Mouse (Mus musculus): Measurements from ENCODE around the gene Myo10. TPM values are rescaled to one million over a fixed set of nuclear protein-coding genes. Genes with fewer than 3 reads are reported as not detected.

Gene Myo10
- polyA plus RNA-seq, 1 experiment, result 20.8 TPM

GRCm38 (mm10) chr15:25648287-25648686 lies 26.0 kb downstream of the Myo10 start:
- WGBS, result 95% methylated on average over 2 of the region's 2 CpGs

GRCm38 (mm10) chr15:25650371-25650770 lies 28.0 kb downstream of the Myo10 start:
- Histone ChIP-seq H3K36me3 (ENCODE audit: control insufficient read depth, insufficient read depth, low read length) (no peaks in the 10 kb centered on the region), H3K27ac (ENCODE audit: insufficient read depth, low read depth, low read length) (peak overlapping the region; percentile 2; the same call in 1 of the 2 replicates), H3K27me3 (ENCODE audit: control insufficient read depth, insufficient read depth, low read length) (no peaks in the 10 kb centered on the region), H3K4me3 (ENCODE audit: low read depth, low read length) (no peak overlapping the region), H3K4me1 (ENCODE audit: control insufficient read depth, insufficient read depth, insufficient read length, low read length) (peaks cover 25% of the 10 kb centered on the region)
- 31% methylated on average over 5 of the region's 5 CpGs for WGBS
- TF ChIP-seq POLR2A (IDR thresholded peaks at IDR 0.05; ENCODE audit: low read depth, low read length) (no peak), CTCF (IDR thresholded peaks at IDR 0.05; ENCODE audit: extremely low read depth, insufficient read length, insufficient replicate concordance, low read depth, low read length) (no peak)

More at GRCm38 (mm10) chr15:25648287-25648686, 26.0 kb downstream of the Myo10 start:
- TF ChIP-seq CTCF (IDR thresholded peaks at IDR 0.05; ENCODE audit: extremely low read depth, insufficient read length, insufficient replicate concordance, low read depth, low read length), result no peak
- TF ChIP-seq POLR2A (IDR thresholded peaks at IDR 0.05; ENCODE audit: low read depth, low read length), result no peak
- no peaks in the 10 kb centered on the region for H3K27me3 ChIP-seq (ENCODE audit: control insufficient read depth, insufficient read depth, low read length)
- no peaks in the 10 kb centered on the region for H3K36me3 ChIP-seq (ENCODE audit: control insufficient read depth, insufficient read depth, low read length)
- peaks cover 35% of the 10 kb centered on the region for H3K4me1 ChIP-seq (ENCODE audit: control insufficient read depth, insufficient read depth, insufficient read length, low read length)
- no peak overlapping the region for H3K27ac ChIP-seq (ENCODE audit: insufficient read depth, low read depth, low read length)
- H3K4me3 ChIP-seq (ENCODE audit: low read depth, low read length), result no peak overlapping the region

- Histone ChIP-seq H3K4me3 (ENCODE audit: low read depth, low read length) (no peak overlapping the region), H3K36me3 (ENCODE audit: control insufficient read depth, insufficient read depth, low read length) (no peaks in the 10 kb centered on the region), H3K27ac (ENCODE audit: insufficient read depth, low read depth, low read length) (no peak overlapping the region), H3K27me3 (ENCODE audit: control insufficient read depth, insufficient read depth, low read length) (no peaks in the 10 kb centered on the region), H3K4me1 (ENCODE audit: control insufficient read depth, insufficient read depth, insufficient read length, low read length) (peaks cover 21% of the 10 kb centered on the region)
- TF ChIP-seq CTCF (IDR thresholded peaks at IDR 0.05; ENCODE audit: extremely low read depth, insufficient read length, insufficient replicate concordance, low read depth, low read length) (no peak), POLR2A (IDR thresholded peaks at IDR 0.05; ENCODE audit: low read depth, low read length) (no peak)
- 57% methylated on average over 7 of the region's 7 CpGs for WGBS
Observed at GRCm38 (mm10) chr15:25651820-25652219, 29.5 kb downstream of the Myo10 start.

GRCm38 (mm10) chr15:25652368-25652767 lies 30.0 kb downstream of the Myo10 start:
- Histone ChIP-seq H3K4me3 (ENCODE audit: low read depth, low read length) (no peak overlapping the region), H3K36me3 (ENCODE audit: control insufficient read depth, insufficient read depth, low read length) (no peaks in the 10 kb centered on the region), H3K4me1 (ENCODE audit: control insufficient read depth, insufficient read depth, insufficient read length, low read length) (peaks cover 24% of the 10 kb centered on the region), H3K27ac (ENCODE audit: insufficient read depth, low read depth, low read length) (no peak overlapping the region), H3K27me3 (ENCODE audit: control insufficient read depth, insufficient read depth, low read length) (no peaks in the 10 kb centered on the region)
- WGBS, result 87% methylated on average over 5 of the region's 5 CpGs
- TF ChIP-seq CTCF (IDR thresholded peaks at IDR 0.05; ENCODE audit: extremely low read depth, insufficient read length, insufficient replicate concordance, low read depth, low read length), result no peak
- TF ChIP-seq POLR2A (IDR thresholded peaks at IDR 0.05; ENCODE audit: low read depth, low read length), result no peak

- Histone ChIP-seq H3K4me3 (ENCODE audit: low read depth, low read length) (no peak overlapping the region), H3K27ac (ENCODE audit: insufficient read depth, low read depth, low read length) (no peak overlapping the region), H3K36me3 (ENCODE audit: control insufficient read depth, insufficient read depth, low read length) (no peaks in the 10 kb centered on the region), H3K27me3 (ENCODE audit: control insufficient read depth, insufficient read depth, low read length) (no peaks in the 10 kb centered on the region), H3K4me1 (ENCODE audit: control insufficient read depth, insufficient read depth, insufficient read length, low read length) (peaks cover 29% of the 10 kb centered on the region)
- TF ChIP-seq CTCF (IDR thresholded peaks at IDR 0.05; ENCODE audit: extremely low read depth, insufficient read length, insufficient replicate concordance, low read depth, low read length) (no peak), POLR2A (IDR thresholded peaks at IDR 0.05; ENCODE audit: low read depth, low read length) (no peak)
- 84% methylated on average over 6 of the region's 6 CpGs for WGBS
Observed at GRCm38 (mm10) chr15:25652933-25653332, 30.6 kb downstream of the Myo10 start.

- no peak for TF ChIP-seq POLR2A (IDR thresholded peaks at IDR 0.05; ENCODE audit: low read depth, low read length)
- no peak for TF ChIP-seq CTCF (IDR thresholded peaks at IDR 0.05; ENCODE audit: extremely low read depth, insufficient read length, insufficient replicate concordance, low read depth, low read length)
- peaks cover 33% of the 10 kb centered on the region for H3K4me1 ChIP-seq (ENCODE audit: control insufficient read depth, insufficient read depth, insufficient read length, low read length)
- H3K27me3 ChIP-seq (ENCODE audit: control insufficient read depth, insufficient read depth, low read length), result no peaks in the 10 kb centered on the region
- H3K27ac ChIP-seq (ENCODE audit: insufficient read depth, low read depth, low read length), result no peak overlapping the region
- no peak overlapping the region for H3K4me3 ChIP-seq (ENCODE audit: low read depth, low read length)
- WGBS, result 57% methylated on average over 5 of the region's 5 CpGs
- H3K36me3 ChIP-seq (ENCODE audit: control insufficient read depth, insufficient read depth, low read length), result no peaks in the 10 kb centered on the region
Observed at GRCm38 (mm10) chr15:25653680-25654079, 31.4 kb downstream of the Myo10 start.

- no peak for TF ChIP-seq POLR2A (IDR thresholded peaks at IDR 0.05; ENCODE audit: low read depth, low read length)
- TF ChIP-seq CTCF (IDR thresholded peaks at IDR 0.05; ENCODE audit: extremely low read depth, insufficient read length, insufficient replicate concordance, low read depth, low read length), result no peak
- H3K4me3 ChIP-seq (ENCODE audit: low read depth, low read length), result no peak overlapping the region
- H3K4me1 ChIP-seq (ENCODE audit: control insufficient read depth, insufficient read depth, insufficient read length, low read length), result peaks cover 20% of the 10 kb centered on the region; the same call in 1 of the 2 replicates
- 0 out of 2 replicates have a peak, but pooled peaks cover 2% of the 10 kb centered on the region for H3K36me3 ChIP-seq (ENCODE audit: control insufficient read depth, insufficient read depth, low read length)
- peak overlapping the region; percentile 47 for H3K27ac ChIP-seq (ENCODE audit: insufficient read depth, low read depth, low read length)
- H3K27me3 ChIP-seq (ENCODE audit: control insufficient read depth, insufficient read depth, low read length), result no peaks in the 10 kb centered on the region
- 22% methylated on average over 8 of the region's 8 CpGs for WGBS
Observed at GRCm38 (mm10) chr15:25662833-25663519, 40.7 kb downstream of the Myo10 start.

Data from small intestine, adult 2 months (tissue).